9 mouse cellular contexts compared by ENCODE assay signal in genomic region chr7:44246984-44247470, GRCm38 (mm10). TPM values are rescaled to one million over a fixed set of nuclear protein-coding genes. Genes with fewer than 3 reads are reported as not detected.
DNase-seq lines count a peak whose midpoint lies in the region; ATAC-seq and TF ChIP-seq lines count a peak whose summit lies in the region.
"Had no signal": no experiment of that assay in that cellular context is flagged by ENCODE, and none has a peak within 500 bp of the region (broad histone marks: within the 10 kb centered on the region; RNA-seq: fewer than 3 reads in every experiment).

No protein-coding gene starts in this region.

- H3K36me3 ChIP-seq in MEL (ENCODE audit: control insufficient read depth in 1 of 2, insufficient read depth in 2 of 2, low read length in 2 of 2) (peaks cover 12 to 15% of the 10 kb centered on the region in 2 experiments), myocyte (ENCODE audit: control insufficient read depth, insufficient read depth) (peaks cover 20% of the 10 kb centered on the region)
- H3K36me3 ChIP-seq in heart, postnatal 0 days (replicated peaks; ENCODE audit: control insufficient read depth, insufficient read depth, low read length) = peaks cover 32% of the 10 kb centered on the region
- H3K36me3 ChIP-seq in limb, embryonic 15.5 days = peaks cover 35% of the 10 kb centered on the region

- peak; percentile 52 for DNase-seq in kidney, adult 9 months
- DNase-seq in kidney, postnatal 10 days = no peak
- DNase-seq in MEL (ENCODE audit: low read depth, low spot score) = peak; percentile 76
- DNase-seq in embryo, embryonic 11.5 days (ENCODE audit: low read depth, low spot score) = peak; percentile 48
- DNase-seq in heart, postnatal 0 days (ENCODE audit: low spot score) = peak; percentile 39
- no peak for DNase-seq in ovary, postnatal 10 days (ENCODE audit: low spot score)

- H3K79me2 ChIP-seq in MEL (ENCODE audit: control insufficient read depth, insufficient read depth, low read length, poor library complexity) = peaks cover 27% of the 10 kb centered on the region
- H3K79me2 ChIP-seq in myocyte (ENCODE audit: control insufficient read depth, insufficient read depth) = peaks cover 31% of the 10 kb centered on the region

- peak overlapping the region; percentile 79 for H3K9ac ChIP-seq in MEL (ENCODE audit: control insufficient read depth, low read depth, low read length, poor library complexity, severe bottlenecking)
- peak overlapping the region; percentile 97 for H3K9ac ChIP-seq in heart, postnatal 0 days (replicated peaks; ENCODE audit: low read depth, low read length)
- H3K9ac ChIP-seq in limb, embryonic 15.5 days = peak overlapping the region; percentile 92

- WGBS in heart, postnatal 0 days = under 1% methylated on average over 21 of the region's 23 CpGs
- 0% methylated on average over 23 of the region's 23 CpGs for WGBS in limb, embryonic 15.5 days

- H3K27me3 ChIP-seq in MEL (ENCODE audit: control insufficient read depth in 1 of 2, insufficient read depth in 2 of 2, low read length in 2 of 2) (no peaks in the 10 kb centered on the region), myocyte (ENCODE audit: control insufficient read depth, insufficient read depth, insufficient read length) (no peaks in the 10 kb centered on the region)
- H3K27me3 ChIP-seq in heart, postnatal 0 days (ENCODE audit: control insufficient read depth, insufficient read depth, low read length) = no peaks in the 10 kb centered on the region
- H3K27me3 ChIP-seq in limb, embryonic 15.5 days = no peaks in the 10 kb centered on the region

- no peak for TF ChIP-seq POLR2A in MEL (IDR thresholded peaks at IDR 0.05; ENCODE audit: control insufficient read depth in 1 of 2, insufficient read depth in 1 of 2, low read depth in 1 of 2, low read length in 2 of 2, poor library complexity in 1 of 2)
- no peak for TF ChIP-seq POLR2A in myocyte (IDR thresholded peaks at IDR 0.05; ENCODE audit: insufficient read length, low read depth)

- TF ChIP-seq EP300 in MEL (IDR thresholded peaks at IDR 0.05; ENCODE audit: low read depth in 1 of 2, low read length in 2 of 2) = no peak
- TF ChIP-seq EP300 in heart, postnatal 0 days (IDR thresholded peaks at IDR 0.05; ENCODE audit: low read depth) = no peak

- no peak for TF ChIP-seq CTCF in MEL (IDR thresholded peaks at IDR 0.05 in 2 of 3, conservative IDR thresholded peaks at IDR 0.05 in 1 of 3; ENCODE audit: control insufficient read depth in 1 of 3, insufficient read depth in 1 of 3, low read depth in 2 of 3, low read length in 3 of 3, poor library complexity in 1 of 3, severe bottlenecking in 1 of 3)
- no peak for TF ChIP-seq CTCF in heart, postnatal 0 days (IDR thresholded peaks at IDR 0.05; ENCODE audit: low read depth)

- no peaks in the 10 kb centered on the region for H3K9me3 ChIP-seq in MEL (replicated peaks; ENCODE audit: insufficient read depth, low read length)
- no peaks in the 10 kb centered on the region for H3K9me3 ChIP-seq in heart, postnatal 0 days (replicated peaks; ENCODE audit: control insufficient read depth, low read length)
- H3K9me3 ChIP-seq in limb, embryonic 15.5 days = no peaks in the 10 kb centered on the region

- peak overlapping the region; percentile 88 for H3K4me2 ChIP-seq in heart, postnatal 0 days (ENCODE audit: low read depth, low read length)
- H3K4me2 ChIP-seq in limb, embryonic 15.5 days = peak overlapping the region; percentile 67
- peak overlapping the region; percentile 86 for H3K4me2 ChIP-seq in myocyte (ENCODE audit: low read depth)

- ATAC-seq in heart, postnatal 0 days (ENCODE audit: insufficient read depth, low read depth) = peak; percentile 61
- 0 out of 2 replicates have a peak, but pooled peaks have one; percentile 0 for ATAC-seq in limb, embryonic 15.5 days (ENCODE audit: insufficient number of reproducible peaks, low FRiP score, low TSS enrichment, low read depth)

- peaks cover 0 to 15% of the 10 kb centered on the region in 2 experiments; a peak in 2 of 4 replicates for H3K4me1 ChIP-seq in MEL (ENCODE audit: control insufficient read depth in 1 of 2, insufficient read depth in 2 of 2, low read length in 2 of 2)
- H3K4me1 ChIP-seq in heart, postnatal 0 days (ENCODE audit: control insufficient read depth, insufficient read depth) = peaks cover 12% of the 10 kb centered on the region
- H3K4me1 ChIP-seq in limb, embryonic 15.5 days = peaks cover 16% of the 10 kb centered on the region

- H3K4me3 ChIP-seq in MEL (ENCODE audit: control insufficient read depth in 1 of 2, insufficient read depth in 1 of 2, low read depth in 2 of 2, low read length in 2 of 2) = peak overlapping the region; percentile 67 to 74
- peak overlapping the region; percentile 72 for H3K4me3 ChIP-seq in heart, postnatal 0 days (ENCODE audit: low read depth, low read length)
- H3K4me3 ChIP-seq in limb, embryonic 15.5 days = peak overlapping the region; percentile 74
- H3K4me3 ChIP-seq in myocyte = peak overlapping the region; percentile 93

- peak overlapping the region; percentile 61 for H3ac ChIP-seq in myocyte (ENCODE audit: control insufficient read depth, insufficient read length)

- no peak for TF ChIP-seq RAD21 in MEL (IDR thresholded peaks at IDR 0.05; ENCODE audit: low read depth, low read length)

- peak overlapping the region; percentile 64 for H3K27ac ChIP-seq in MEL (ENCODE audit: control insufficient read depth, low read depth, low read length)
- H3K27ac ChIP-seq in heart, postnatal 0 days (ENCODE audit: low read depth) = peak overlapping the region; percentile 87
- H3K27ac ChIP-seq in limb, embryonic 15.5 days = peak overlapping the region; percentile 99

TF ChIP-seq in MEL, 35 proteins besides CTCF, POLR2A, EP300 and RAD21 (continues in another document):
- no peak for TF ChIP-seq ZKSCAN1 (IDR thresholded peaks at IDR 0.05; ENCODE audit: low read depth, low read length)
- no peak for TF ChIP-seq ZC3H11A (IDR thresholded peaks at IDR 0.05; ENCODE audit: low read depth, low read length)
- TF ChIP-seq GATA1 (IDR thresholded peaks at IDR 0.05; ENCODE audit: low read depth, low read length) = no peak
- no peak for TF ChIP-seq BHLHE40 (IDR thresholded peaks at IDR 0.05; ENCODE audit: borderline replicate concordance, low read depth, low read length)
- TF ChIP-seq HCFC1 (IDR thresholded peaks at IDR 0.05; ENCODE audit: low read depth, low read length) = peak; percentile 32; the same call in 1 of the 2 replicates
- no peak for TF ChIP-seq ZMIZ1 (IDR thresholded peaks at IDR 0.05; ENCODE audit: low read depth, low read length)

TF ChIP-seq in myocyte, 11 proteins besides CTCF, POLR2A, EP300 and RAD21:
- TF ChIP-seq MYOD1 (IDR thresholded peaks at IDR 0.05; ENCODE audit: control insufficient read depth in 1 of 3, insufficient read length in 2 of 3, low read depth in 2 of 3) (peak in 1 of 3 experiments; percentile 0), CEBPB (IDR thresholded peaks at IDR 0.05; ENCODE audit: insufficient read depth, poor library complexity, severe bottlenecking) (no peak)

RNA-seq across cellular contexts. Expression of gene 2410002F23Rik, which starts 0.5 kb away (rescaled TPM):
- 89.1 and 148 TPM in 2 replicates for total RNA-seq in MEL (2012; rRNA removed)
- polyA plus RNA-seq in MEL (2012; ENCODE audit: insufficient read depth in 1 of 2, insufficient read length in 2 of 2, low read depth in 1 of 2, low replicate concordance in 2 of 2, missing spikeins in 1 of 2) (100 to 1,000 TPM; 174 to 841 TPM), myocyte (2012; fragmentation: generic; extraction: Trizol) (40.9 TPM)
- total RNA-seq in heart, postnatal 0 days (2014; rRNA removed; ENCODE audit: low replicate concordance) = 127 and 130 TPM in 2 replicates
- 38.1 and 53.1 TPM in 2 replicates for polyA plus RNA-seq in heart, postnatal 0 days (2015; fragmentation: Nextera tagmentation; extraction: Ambion mirVana)
- polyA plus RNA-seq in limb, embryonic 15.5 days (2015; fragmentation: Nextera tagmentation; extraction: Ambion mirVana) = 163 and 183 TPM in 2 replicates

RNA-seq across cellular contexts. Expression of gene 1700028J19Rik, which starts 0.5 kb away (rescaled TPM):
- 0.46 and 0.62 TPM in 2 replicates for total RNA-seq in MEL (2012; rRNA removed)
- polyA plus RNA-seq in MEL (2012; ENCODE audit: insufficient read depth in 1 of 2, insufficient read length in 2 of 2, low read depth in 1 of 2, low replicate concordance in 2 of 2, missing spikeins in 1 of 2) (1 to 10 TPM in 1 of 2 experiments, not detected in 1; 1.2 TPM), myocyte (2012; fragmentation: generic; extraction: Trizol) (0.62 TPM)
- total RNA-seq in heart, postnatal 0 days (2014; rRNA removed; ENCODE audit: low replicate concordance) = 0.15 and 0.31 TPM in 2 replicates
- 1.2 and 1.3 TPM in 2 replicates for polyA plus RNA-seq in heart, postnatal 0 days (2015; fragmentation: Nextera tagmentation; extraction: Ambion mirVana)
- 0.51 and 1.0 TPM in 2 replicates for polyA plus RNA-seq in limb, embryonic 15.5 days (2015; fragmentation: Nextera tagmentation; extraction: Ambion mirVana)

RNA-seq across cellular contexts. Expression of gene Acp4, which starts 10.2 kb away (rescaled TPM):
- total RNA-seq in MEL (2012; rRNA removed) = 0.10 and 0.12 TPM in 2 replicates
- under 1 TPM in 1 of 2 experiments, not detected in 1; 0.14 TPM for polyA plus RNA-seq in MEL (2012; ENCODE audit: insufficient read depth in 1 of 2, insufficient read length in 2 of 2, low read depth in 1 of 2, low replicate concordance in 2 of 2, missing spikeins in 1 of 2)
- total RNA-seq in heart, postnatal 0 days (2014; rRNA removed; ENCODE audit: low replicate concordance) = not detected in 2 replicates
- not detected in 2 replicates for polyA plus RNA-seq in heart, postnatal 0 days (2015; fragmentation: Nextera tagmentation; extraction: Ambion mirVana)
- polyA plus RNA-seq in limb, embryonic 15.5 days (2015; fragmentation: Nextera tagmentation; extraction: Ambion mirVana) = 0.33 and 0.83 TPM in 2 replicates
- 0.06 TPM for polyA plus RNA-seq in myocyte (2012; fragmentation: generic; extraction: Trizol)
- polyA plus RNA-seq: gonadal fat pad, adult 2 months had no signal

RNA-seq across cellular contexts. Expression of gene Gm36864, which starts 11.1 kb away (rescaled TPM):
- total RNA-seq in MEL (2012; rRNA removed) = not detected in 2 replicates
- polyA plus RNA-seq in MEL (2012; ENCODE audit: insufficient read depth in 1 of 2, insufficient read length in 2 of 2, low read depth in 1 of 2, low replicate concordance in 2 of 2, missing spikeins in 1 of 2) (under 1 TPM in 1 of 2 experiments, not detected in 1; 0.08 TPM), myocyte (2012; fragmentation: generic; extraction: Trizol) (not detected)
- total RNA-seq in heart, postnatal 0 days (2014; rRNA removed; ENCODE audit: low replicate concordance) = not detected in 2 replicates
- not detected in 2 replicates for polyA plus RNA-seq in heart, postnatal 0 days (2015; fragmentation: Nextera tagmentation; extraction: Ambion mirVana)
- not detected in 2 replicates for polyA plus RNA-seq in limb, embryonic 15.5 days (2015; fragmentation: Nextera tagmentation; extraction: Ambion mirVana)
- polyA plus RNA-seq: gonadal fat pad, adult 2 months had no signal

RNA-seq across cellular contexts. Expression of gene Gm15517, which starts 14.2 kb away (rescaled TPM):
- not detected in 2 replicates for total RNA-seq in MEL (2012; rRNA removed)
- polyA plus RNA-seq in MEL (2012; ENCODE audit: insufficient read depth in 1 of 2, insufficient read length in 2 of 2, low read depth in 1 of 2, low replicate concordance in 2 of 2, missing spikeins in 1 of 2) (not detected), myocyte (2012; fragmentation: generic; extraction: Trizol) (not detected)
- total RNA-seq in heart, postnatal 0 days (2014; rRNA removed; ENCODE audit: low replicate concordance) = not detected in 2 replicates
- polyA plus RNA-seq in heart, postnatal 0 days (2015; fragmentation: Nextera tagmentation; extraction: Ambion mirVana) = not detected in 2 replicates
- not detected in 2 replicates for polyA plus RNA-seq in limb, embryonic 15.5 days (2015; fragmentation: Nextera tagmentation; extraction: Ambion mirVana)

Comparison
In these comparisons a context has a peak if more than half of its experiments do, and no peak if none do; other contexts are left out.
1. DNase-seq: peak in kidney, adult 9 months (single experiment), MEL (single experiment), embryo, embryonic 11.5 days (single experiment) and heart, postnatal 0 days (single experiment); none in kidney, postnatal 10 days (single experiment) and ovary, postnatal 10 days (single experiment).
2. Peak in every context shown above with its lines, with median percentiles within 50 percentile points of each other: H3K27ac ChIP-seq, H3K4me3 ChIP-seq, H3K9ac ChIP-seq and H3K4me2 ChIP-seq.